Mouse (Mus musculus): Measurements from ENCODE around the gene Pcsk1n. TPM values are rescaled to one million over a fixed set of nuclear protein-coding genes. Genes with fewer than 3 reads are reported as not detected.

Gene Pcsk1n
- total and polyA plus RNA-seq, 2 experiments from 2014 or later = 85.4 to 434 TPM

- Histone ChIP-seq H3K4me1 (ENCODE audit: insufficient read depth) (no peaks in the 10 kb centered on the region), H3K27ac (ENCODE audit: low read depth, low read length) (no peak overlapping the region), H3K9me3 (ENCODE audit: low read length) (no peaks in the 10 kb centered on the region), H3K36me3 (ENCODE audit: insufficient read depth) (no peaks in the 10 kb centered on the region), H3K27me3 (ENCODE audit: insufficient read depth, low read length) (no peaks in the 10 kb centered on the region), H3K4me3 (ENCODE audit: low read depth, low read length) (no peak overlapping the region), H3K4me2 (ENCODE audit: low read depth) (no peak overlapping the region), H3K9ac (no peak overlapping the region)
- 94% methylated on average over 6 of the region's 9 CpGs for WGBS
- ATAC-seq = no peak
- TF ChIP-seq CTCF (IDR thresholded peaks at IDR 0.05; ENCODE audit: low read depth) = no peak
- no peak for DNase-seq
These were observed 48.1 kb downstream of the Pcsk1n start for GRCm38 (mm10) chrX:7967596-7968201.

GRCm38 (mm10) chrX:7968226-7968625 lies 48.6 kb downstream of the Pcsk1n start:
- Histone ChIP-seq H3K9ac (no peak overlapping the region), H3K4me1 (ENCODE audit: insufficient read depth) (no peaks in the 10 kb centered on the region), H3K27me3 (ENCODE audit: insufficient read depth, low read length) (no peaks in the 10 kb centered on the region), H3K27ac (ENCODE audit: low read depth, low read length) (no peak overlapping the region), H3K4me2 (ENCODE audit: low read depth) (no peak overlapping the region), H3K36me3 (ENCODE audit: insufficient read depth) (no peaks in the 10 kb centered on the region), H3K9me3 (ENCODE audit: low read length) (no peaks in the 10 kb centered on the region), H3K4me3 (ENCODE audit: low read depth, low read length) (no peak overlapping the region)
- 92% methylated on average over 8 of the region's 8 CpGs for WGBS
- DNase-seq = no peak
- TF ChIP-seq CTCF (IDR thresholded peaks at IDR 0.05; ENCODE audit: low read depth) = no peak
- ATAC-seq = no peak

DNA sequence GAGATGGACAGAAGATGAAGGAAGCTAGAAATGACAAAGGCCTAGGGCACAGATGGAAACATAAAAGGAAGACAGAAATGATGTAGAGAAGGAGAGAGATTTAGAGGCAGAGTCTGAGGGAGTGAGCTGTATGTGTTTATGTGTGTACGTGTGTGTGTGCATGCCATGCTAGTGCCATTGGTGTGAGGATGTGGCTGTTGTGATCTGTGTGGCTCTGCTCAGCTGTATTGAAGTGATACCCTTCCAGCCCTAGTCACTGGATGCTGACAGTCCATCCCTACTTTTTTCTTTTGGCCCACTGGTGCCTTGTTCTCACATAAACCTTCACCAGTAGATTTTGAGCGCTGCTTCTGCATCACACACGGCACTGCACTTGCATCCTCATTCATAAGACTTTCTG lies 49.3 kb downstream of the Pcsk1n start:
- Histone ChIP-seq H3K27me3 (ENCODE audit: insufficient read depth, low read length) (no peaks in the 10 kb centered on the region), H3K4me3 (ENCODE audit: low read depth, low read length) (no peak overlapping the region), H3K4me1 (ENCODE audit: insufficient read depth) (no peaks in the 10 kb centered on the region), H3K9ac (no peak overlapping the region), H3K4me2 (ENCODE audit: low read depth) (no peak overlapping the region), H3K36me3 (ENCODE audit: insufficient read depth) (no peaks in the 10 kb centered on the region), H3K9me3 (ENCODE audit: low read length) (no peaks in the 10 kb centered on the region), H3K27ac (ENCODE audit: low read depth, low read length) (no peak overlapping the region)
- ATAC-seq (no peak), DNase-seq (no peak)
- no peak for TF ChIP-seq CTCF (IDR thresholded peaks at IDR 0.05; ENCODE audit: low read depth)
- 94% methylated on average over 3 of the region's 3 CpGs for whole genome bisulfite sequencing

GRCm38 (mm10) chrX:7971292-7971691 lies 51.7 kb downstream of the Pcsk1n start:
- H3K9me3 ChIP-seq (ENCODE audit: low read length) = no peaks in the 10 kb centered on the region
- WGBS = 78% methylated on average over 4 of the region's 4 CpGs
- no peaks in the 10 kb centered on the region for H3K27me3 ChIP-seq (ENCODE audit: insufficient read depth, low read length)
- H3K4me1 ChIP-seq (ENCODE audit: insufficient read depth) = no peaks in the 10 kb centered on the region
- H3K9ac ChIP-seq = no peak overlapping the region
- no peaks in the 10 kb centered on the region for H3K36me3 ChIP-seq (ENCODE audit: insufficient read depth)
- H3K27ac ChIP-seq (ENCODE audit: low read depth, low read length) = no peak overlapping the region
- no peak overlapping the region for H3K4me3 ChIP-seq (ENCODE audit: low read depth, low read length)
- no peak overlapping the region for H3K4me2 ChIP-seq (ENCODE audit: low read depth)
- TF ChIP-seq CTCF (IDR thresholded peaks at IDR 0.05; ENCODE audit: low read depth) = no peak
- ATAC-seq (no peak), DNase-seq (no peak)

Other genes starting within 250 kb of the Pcsk1n start
- gene Plp2, start 248.4 kb upstream of the Pcsk1n start, total RNA-seq (2014; rRNA removed) = 15.7 and 24.3 TPM in 2 replicates
- 37.3 and 38.3 TPM in 2 replicates for gene Plp2, start 248.4 kb upstream of the Pcsk1n start, polyA plus RNA-seq (2015; fragmentation: Nextera tagmentation; extraction: Ambion mirVana)
- gene Magix, start 238.6 kb upstream of the Pcsk1n start, total RNA-seq (2014; rRNA removed) = 0.15 TPM in 1 of 2 replicates, not detected in the other
- gene Magix, start 238.6 kb upstream of the Pcsk1n start, polyA plus RNA-seq (2015; fragmentation: Nextera tagmentation; extraction: Ambion mirVana) = 0.21 and 0.22 TPM in 2 replicates
- gene Gpkow, start 222.7 kb upstream of the Pcsk1n start, total RNA-seq (2014; rRNA removed) = 15.9 and 21.0 TPM in 2 replicates
- 36.4 and 41.2 TPM in 2 replicates for gene Gpkow, start 222.7 kb upstream of the Pcsk1n start, polyA plus RNA-seq (2015; fragmentation: Nextera tagmentation; extraction: Ambion mirVana)
- 29.0 and 32.2 TPM in 2 replicates for gene Wdr45, start 205.5 kb upstream of the Pcsk1n start, total RNA-seq (2014; rRNA removed)
- 30.8 and 31.5 TPM in 2 replicates for gene Wdr45, start 205.5 kb upstream of the Pcsk1n start, polyA plus RNA-seq (2015; fragmentation: Nextera tagmentation; extraction: Ambion mirVana)
- 0.76 and 1.2 TPM in 2 replicates for gene Gm45208, start 197.6 kb upstream of the Pcsk1n start, total RNA-seq (2014; rRNA removed)
- gene Gm45208, start 197.6 kb upstream of the Pcsk1n start, polyA plus RNA-seq (2015; fragmentation: Nextera tagmentation; extraction: Ambion mirVana) = 0.91 TPM in 1 of 2 replicates, not detected in the other
- 87.2 and 89.6 TPM in 2 replicates for gene Praf2, start 191.4 kb upstream of the Pcsk1n start, total RNA-seq (2014; rRNA removed)
- gene Praf2, start 191.4 kb upstream of the Pcsk1n start, polyA plus RNA-seq (2015; fragmentation: Nextera tagmentation; extraction: Ambion mirVana) = 139 TPM in 2 replicates
- gene Ccdc120, start 168.9 kb upstream of the Pcsk1n start, total RNA-seq (2014; rRNA removed) = 149 and 202 TPM in 2 replicates
- 59.3 and 66.3 TPM in 2 replicates for gene Ccdc120, start 168.9 kb upstream of the Pcsk1n start, polyA plus RNA-seq (2015; fragmentation: Nextera tagmentation; extraction: Ambion mirVana)
- gene Tfe3, start 157.3 kb upstream of the Pcsk1n start, total RNA-seq (2014; rRNA removed) = 12.8 and 20.4 TPM in 2 replicates
- 17.3 and 20.1 TPM in 2 replicates for gene Tfe3, start 157.3 kb upstream of the Pcsk1n start, polyA plus RNA-seq (2015; fragmentation: Nextera tagmentation; extraction: Ambion mirVana)
- gene Gripap1, start 130.1 kb upstream of the Pcsk1n start, total RNA-seq (2014; rRNA removed) = 40.7 and 41.5 TPM in 2 replicates
- gene Gripap1, start 130.1 kb upstream of the Pcsk1n start, polyA plus RNA-seq (2015; fragmentation: Nextera tagmentation; extraction: Ambion mirVana) = 46.0 and 62.4 TPM in 2 replicates
- 2.2 and 2.6 TPM in 2 replicates for gene Kcnd1, start 97.5 kb upstream of the Pcsk1n start, total RNA-seq (2014; rRNA removed)
- gene Kcnd1, start 97.5 kb upstream of the Pcsk1n start, polyA plus RNA-seq (2015; fragmentation: Nextera tagmentation; extraction: Ambion mirVana) = 4.1 and 4.8 TPM in 2 replicates
- gene Otud5, start 78.5 kb upstream of the Pcsk1n start, total RNA-seq (2014; rRNA removed) = 73.7 and 76.8 TPM in 2 replicates
- gene Otud5, start 78.5 kb upstream of the Pcsk1n start, polyA plus RNA-seq (2015; fragmentation: Nextera tagmentation; extraction: Ambion mirVana) = 39.6 and 40.3 TPM in 2 replicates
- gene Pim2, start 41.6 kb upstream of the Pcsk1n start, total RNA-seq (2014; rRNA removed) = 12.2 and 13.4 TPM in 2 replicates
- 20.3 and 21.8 TPM in 2 replicates for gene Pim2, start 41.6 kb upstream of the Pcsk1n start, polyA plus RNA-seq (2015; fragmentation: Nextera tagmentation; extraction: Ambion mirVana)
- gene Slc35a2, start 35.8 kb upstream of the Pcsk1n start, total RNA-seq (2014; rRNA removed) = 36.3 and 39.1 TPM in 2 replicates
- 34.5 and 40.6 TPM in 2 replicates for gene Slc35a2, start 35.8 kb upstream of the Pcsk1n start, polyA plus RNA-seq (2015; fragmentation: Nextera tagmentation; extraction: Ambion mirVana)
- gene Pqbp1, start 20.6 kb upstream of the Pcsk1n start, total RNA-seq (2014; rRNA removed) = 125 and 143 TPM in 2 replicates
- 226 and 229 TPM in 2 replicates for gene Pqbp1, start 20.6 kb upstream of the Pcsk1n start, polyA plus RNA-seq (2015; fragmentation: Nextera tagmentation; extraction: Ambion mirVana)
- 39.6 and 42.9 TPM in 2 replicates for gene Timm17b, start 20.5 kb upstream of the Pcsk1n start, total RNA-seq (2014; rRNA removed)
- gene Timm17b, start 20.5 kb upstream of the Pcsk1n start, polyA plus RNA-seq (2015; fragmentation: Nextera tagmentation; extraction: Ambion mirVana) = 129 and 151 TPM in 2 replicates
- gene Gm10491, start 12.0 kb upstream of the Pcsk1n start, total RNA-seq (2014; rRNA removed) = not detected in 2 replicates
- gene Gm10491, start 12.0 kb upstream of the Pcsk1n start, polyA plus RNA-seq (2015; fragmentation: Nextera tagmentation; extraction: Ambion mirVana) = not detected in 2 replicates
- 1.2 TPM in 1 of 2 replicates, not detected in the other for gene Gm10490, start 10.3 kb upstream of the Pcsk1n start, total RNA-seq (2014; rRNA removed)
- gene Gm10490, start 10.3 kb upstream of the Pcsk1n start, polyA plus RNA-seq (2015; fragmentation: Nextera tagmentation; extraction: Ambion mirVana) = not detected in 2 replicates
- not detected in 2 replicates for gene Eras, start 8.8 kb downstream of the Pcsk1n start, total RNA-seq (2014; rRNA removed)
- gene Eras, start 8.8 kb downstream of the Pcsk1n start, polyA plus RNA-seq (2015; fragmentation: Nextera tagmentation; extraction: Ambion mirVana) = not detected in 2 replicates
- gene Hdac6, start 28.1 kb downstream of the Pcsk1n start, total RNA-seq (2014; rRNA removed) = 62.3 and 87.3 TPM in 2 replicates
- gene Hdac6, start 28.1 kb downstream of the Pcsk1n start, polyA plus RNA-seq (2015; fragmentation: Nextera tagmentation; extraction: Ambion mirVana) = 42.3 and 51.8 TPM in 2 replicates
- 0.15 TPM in 1 of 2 replicates, not detected in the other for gene Gata1, start 58.2 kb downstream of the Pcsk1n start, total RNA-seq (2014; rRNA removed)
- not detected in 2 replicates for gene Gata1, start 58.2 kb downstream of the Pcsk1n start, polyA plus RNA-seq (2015; fragmentation: Nextera tagmentation; extraction: Ambion mirVana)
- gene Glod5, start 98.7 kb downstream of the Pcsk1n start, total RNA-seq (2014; rRNA removed) = 0.43 and 0.77 TPM in 2 replicates
- 0.45 and 1.2 TPM in 2 replicates for gene Glod5, start 98.7 kb downstream of the Pcsk1n start, polyA plus RNA-seq (2015; fragmentation: Nextera tagmentation; extraction: Ambion mirVana)
- 38.7 and 46.1 TPM in 2 replicates for gene Suv39h1, start 154.9 kb downstream of the Pcsk1n start, total RNA-seq (2014; rRNA removed)
- gene Suv39h1, start 154.9 kb downstream of the Pcsk1n start, polyA plus RNA-seq (2015; fragmentation: Nextera tagmentation; extraction: Ambion mirVana) = 33.7 and 37.7 TPM in 2 replicates
- 0.81 and 0.85 TPM in 2 replicates for gene Was, start 170.7 kb downstream of the Pcsk1n start, total RNA-seq (2014; rRNA removed)
- gene Was, start 170.7 kb downstream of the Pcsk1n start, polyA plus RNA-seq (2015; fragmentation: Nextera tagmentation; extraction: Ambion mirVana) = 0.09 and 0.30 TPM in 2 replicates
- 261 and 316 TPM in 2 replicates for gene Wdr13, start 213.1 kb downstream of the Pcsk1n start, total RNA-seq (2014; rRNA removed)
- gene Wdr13, start 213.1 kb downstream of the Pcsk1n start, polyA plus RNA-seq (2015; fragmentation: Nextera tagmentation; extraction: Ambion mirVana) = 45.2 and 58.4 TPM in 2 replicates
- 581 and 651 TPM in 2 replicates for gene Rbm3, start 226.1 kb downstream of the Pcsk1n start, total RNA-seq (2014; rRNA removed)
- gene Rbm3, start 226.1 kb downstream of the Pcsk1n start, polyA plus RNA-seq (2015; fragmentation: Nextera tagmentation; extraction: Ambion mirVana) = 541 and 677 TPM in 2 replicates

Measured in forebrain, postnatal 0 days (tissue).